Mouse (Mus musculus): Measurements from ENCODE around the gene Aspa.
"Not testable (repeated sequence)": the region's sequence is repeated elsewhere in the genome, so short reads cannot be mapped to it uniquely, and the experiment has no call there.

Gene Aspa

DNA sequence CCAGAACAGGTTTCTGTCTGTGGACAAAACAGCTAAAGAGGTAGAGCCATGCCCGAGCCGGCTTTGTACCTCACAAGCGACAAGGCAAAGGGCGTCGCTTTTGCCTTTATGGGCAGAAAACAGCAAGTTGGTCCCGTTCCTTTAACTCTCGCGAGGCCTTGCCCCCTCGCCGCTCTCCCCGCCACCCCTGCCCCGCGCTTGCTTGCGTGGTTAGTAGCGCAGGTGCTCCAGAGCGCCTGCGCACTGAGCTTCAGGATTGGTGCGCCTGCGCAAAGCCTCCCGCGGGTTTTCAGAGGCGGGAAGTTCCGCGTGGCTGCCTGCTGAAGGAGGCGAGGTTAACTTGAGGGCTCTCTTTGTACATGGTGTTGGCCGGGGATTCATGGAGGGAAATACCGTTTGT lies at the start of gene Aspa, which contains the start of the genes Gm49340 and Spata22:
TSS of gene Aspa (minus strand) at position 155 of the 400 bp plus-strand sequence.
TSS of gene Gm49340 (plus strand) at position 300 of the 400 bp plus-strand sequence.
TSS of gene Spata22 (plus strand) at position 300 of the 400 bp plus-strand sequence.
- DNase-seq (ENCODE audit: low spot score): no peak

DNA sequence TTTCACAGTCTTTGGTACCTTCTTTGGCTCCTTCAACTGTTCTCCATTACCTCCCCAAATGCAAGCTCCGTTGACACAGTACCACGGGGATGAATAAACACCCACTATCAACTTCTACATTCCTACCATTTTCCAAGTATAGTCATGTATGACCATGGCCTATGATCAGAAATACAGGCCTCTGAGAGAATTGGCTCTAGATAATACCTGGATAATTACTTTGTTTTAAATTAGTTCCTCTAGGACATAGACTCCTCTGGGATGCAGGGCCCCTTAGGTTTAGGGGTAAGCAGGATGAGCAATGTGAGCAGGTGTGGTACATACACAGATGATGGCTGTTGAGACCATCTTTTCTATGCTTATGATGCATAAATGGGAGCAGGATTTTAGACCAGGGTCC lies 41.5 kb upstream of the Aspa start, which contains the start of gene Olfr376:
TSS of gene Olfr376 (plus strand) at position 301 of the 400 bp plus-strand sequence.
- DNase-seq (ENCODE audit: low spot score): no peak

DNA sequence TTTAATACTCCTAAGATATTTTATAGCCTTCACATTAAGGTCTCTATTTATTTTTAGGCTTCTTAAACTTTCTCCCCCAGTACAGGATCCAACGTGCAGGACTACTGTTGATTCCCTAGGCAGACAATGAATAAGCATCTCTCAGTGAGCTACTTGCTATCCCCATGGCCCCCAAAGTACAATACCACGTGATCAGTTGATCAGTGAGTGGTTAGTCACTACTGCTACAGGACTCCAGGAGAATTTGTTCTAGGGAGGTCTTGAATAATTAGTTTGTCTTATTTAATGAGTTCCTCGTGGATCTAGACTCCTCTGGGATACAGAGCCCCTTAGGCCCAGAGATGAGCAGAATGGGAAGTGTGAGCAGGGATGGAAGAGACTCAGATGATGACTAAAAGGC lies 21.1 kb upstream of the Aspa start, which contains the start of gene Olfr20:
TSS of gene Olfr20 (plus strand) at position 301 of the 400 bp plus-strand sequence.
- no peak for DNase-seq (ENCODE audit: low spot score)

DNA sequence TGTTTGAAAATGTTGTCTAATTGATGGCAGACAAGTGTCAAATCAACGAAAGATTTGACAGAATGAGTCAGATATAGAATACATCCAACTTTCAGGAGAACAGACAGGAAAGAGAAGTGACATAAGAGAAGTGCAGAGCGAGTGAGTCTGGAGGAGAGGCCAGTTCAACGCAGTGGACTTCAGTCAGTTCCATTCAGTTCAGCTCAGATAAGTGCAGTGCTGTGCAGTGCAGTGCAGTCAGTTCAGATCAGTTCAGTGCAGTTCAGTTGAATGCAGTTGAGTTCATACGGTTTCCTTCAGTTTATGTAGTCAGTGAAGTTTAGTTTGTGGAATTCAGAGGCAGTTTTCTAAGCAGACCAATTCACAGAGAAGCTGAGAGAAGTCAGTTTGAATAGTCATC lies 7.5 kb upstream of the Aspa start:
- no peak for DNase-seq (ENCODE audit: low spot score)

DNA sequence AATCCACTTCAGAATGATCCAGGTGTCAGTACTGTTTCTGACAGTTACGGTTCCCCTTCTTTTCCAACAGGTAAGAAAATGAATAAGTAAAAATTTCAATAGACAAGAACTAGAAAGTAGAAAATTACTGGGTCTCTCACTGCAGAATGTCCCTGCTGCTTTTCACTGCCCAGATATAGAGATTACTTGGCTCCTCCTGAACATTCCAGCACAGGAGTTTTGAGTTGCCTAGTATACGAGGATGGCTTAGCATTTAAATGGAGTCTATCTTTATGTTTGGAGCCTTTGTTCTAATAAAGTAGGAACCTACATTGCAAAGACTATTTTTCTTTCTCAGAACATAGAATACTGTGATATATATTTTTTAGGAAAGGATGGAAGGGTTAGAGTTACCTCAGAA lies 4.0 kb upstream of the Aspa start:
- no peak for DNase-seq (ENCODE audit: low spot score)

DNA sequence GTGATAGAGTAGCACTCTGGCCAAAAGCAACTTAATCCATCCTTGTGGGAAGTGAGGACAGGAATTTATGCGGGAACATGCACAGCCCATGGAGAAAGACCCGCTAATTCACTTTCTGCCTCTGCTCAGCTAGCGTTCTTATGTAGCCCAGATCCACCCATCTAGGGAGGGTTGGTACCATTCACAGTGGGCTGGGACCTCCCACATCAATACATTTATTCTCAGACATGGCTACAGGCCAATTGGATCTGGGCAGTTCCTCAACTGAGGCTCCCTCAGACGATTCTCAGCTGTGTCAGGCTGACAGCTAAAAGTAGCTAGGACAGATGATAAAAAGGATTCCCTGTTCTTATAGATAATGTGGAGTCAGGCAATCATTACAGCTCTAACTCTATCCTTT lies 2.0 kb downstream of the Aspa start:
- DNase-seq (ENCODE audit: low spot score): no peak

DNA sequence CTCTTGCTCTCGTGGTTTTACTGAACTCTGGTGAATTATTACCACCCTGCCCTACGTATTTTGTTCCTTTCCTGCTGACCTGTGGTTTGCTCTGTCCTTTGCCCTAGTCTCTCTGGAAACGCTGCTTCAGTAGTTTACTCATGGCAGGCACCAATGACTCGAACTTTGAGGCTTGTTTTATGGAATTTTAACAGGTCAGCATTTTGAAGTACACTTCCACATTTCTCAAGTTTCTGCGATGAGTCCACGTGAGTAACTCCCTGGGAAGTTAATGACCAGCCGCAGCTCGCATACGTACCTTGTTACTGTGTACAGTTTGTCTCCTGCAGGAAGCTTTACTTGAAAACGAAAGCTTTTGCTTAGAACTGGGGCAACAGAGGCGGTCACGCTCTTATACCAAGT lies 2.9 kb downstream of the Aspa start:
- peak; percentile 20 for DNase-seq (ENCODE audit: low spot score)

DNA sequence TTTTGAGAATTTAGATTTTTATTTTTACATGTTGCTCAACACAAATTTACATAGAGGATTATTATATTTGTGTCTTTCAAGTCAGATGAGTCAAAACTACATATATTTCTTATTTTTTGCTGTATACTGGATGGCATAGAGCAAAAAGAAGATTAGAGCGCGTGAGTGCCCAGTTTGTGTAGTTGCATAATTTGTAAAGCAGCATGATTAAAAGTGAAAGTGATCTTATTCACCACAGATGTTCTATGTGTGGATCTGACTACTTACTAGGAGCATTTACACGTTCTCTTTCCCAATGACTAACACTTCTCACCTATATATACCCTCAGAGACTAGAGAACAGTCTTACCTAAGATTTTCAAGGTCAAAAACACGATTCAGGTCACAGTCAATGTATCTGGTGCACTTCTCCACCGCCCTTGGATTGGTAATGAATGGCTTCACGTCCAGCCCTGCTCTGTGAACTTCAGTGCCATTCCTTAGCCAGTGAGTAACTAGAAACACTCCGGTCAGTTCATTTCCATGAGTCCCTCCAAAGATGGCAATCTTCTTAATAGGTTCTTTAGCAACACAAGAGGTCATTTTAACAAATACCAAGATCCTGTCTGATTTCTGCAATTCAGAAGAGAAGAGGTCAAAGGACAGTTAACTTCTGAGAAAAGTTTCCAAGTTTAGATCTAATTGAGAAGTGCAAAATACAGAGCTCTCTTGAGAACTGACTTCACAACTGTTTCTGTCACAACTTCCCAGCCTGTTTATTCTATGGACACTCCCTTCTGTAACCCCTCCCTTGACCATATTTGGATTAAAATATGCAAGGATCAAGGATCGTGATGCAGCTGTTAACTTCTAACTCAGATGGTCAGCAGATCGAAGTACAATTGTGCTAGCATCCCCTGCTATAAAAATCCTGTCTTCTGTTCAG lies 5.2 kb downstream of the Aspa start:
- DNase-seq (ENCODE audit: low spot score): no peak

DNA sequence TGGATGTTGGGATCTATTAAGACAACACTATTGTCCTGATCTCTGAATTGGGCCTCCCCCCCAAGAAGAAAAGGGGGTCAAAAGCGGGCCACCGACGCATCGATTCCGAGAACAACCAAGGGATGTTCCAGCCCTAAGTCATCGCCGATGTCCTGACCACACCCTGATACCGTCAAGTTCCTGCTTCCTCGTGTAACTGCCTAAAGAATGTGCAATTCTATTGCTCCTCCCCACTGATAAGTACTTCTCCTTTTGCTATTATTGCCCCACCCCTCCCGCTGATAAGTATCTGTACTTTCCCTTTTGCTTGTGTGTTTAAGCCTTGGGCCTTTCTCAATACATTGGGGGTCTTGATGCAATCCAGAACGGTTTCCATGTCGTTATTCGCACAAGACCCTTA lies 8.3 kb downstream of the Aspa start:
- DNase-seq (ENCODE audit: low spot score): not testable (repeated sequence)

DNA sequence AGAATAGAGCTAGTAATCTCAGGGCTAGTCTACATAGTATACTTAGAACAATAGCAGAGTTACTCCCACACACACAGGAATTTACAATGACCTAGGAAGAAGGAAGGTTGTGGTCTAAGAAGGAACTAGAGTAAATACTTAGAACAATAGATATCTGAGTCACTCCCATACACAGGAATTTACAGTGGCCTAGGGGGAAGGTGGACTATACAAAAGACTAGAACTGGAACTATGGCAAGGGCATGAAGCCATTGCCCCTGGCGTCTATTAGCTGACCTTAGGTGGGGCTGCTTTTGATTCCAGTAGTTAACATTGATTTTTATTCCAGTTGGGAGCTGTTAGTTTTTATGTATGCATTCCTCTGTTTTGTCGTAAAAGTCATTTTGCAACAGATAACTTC lies 10.8 kb downstream of the Aspa start:
- not testable (repeated sequence) for DNase-seq (ENCODE audit: low spot score)

DNA sequence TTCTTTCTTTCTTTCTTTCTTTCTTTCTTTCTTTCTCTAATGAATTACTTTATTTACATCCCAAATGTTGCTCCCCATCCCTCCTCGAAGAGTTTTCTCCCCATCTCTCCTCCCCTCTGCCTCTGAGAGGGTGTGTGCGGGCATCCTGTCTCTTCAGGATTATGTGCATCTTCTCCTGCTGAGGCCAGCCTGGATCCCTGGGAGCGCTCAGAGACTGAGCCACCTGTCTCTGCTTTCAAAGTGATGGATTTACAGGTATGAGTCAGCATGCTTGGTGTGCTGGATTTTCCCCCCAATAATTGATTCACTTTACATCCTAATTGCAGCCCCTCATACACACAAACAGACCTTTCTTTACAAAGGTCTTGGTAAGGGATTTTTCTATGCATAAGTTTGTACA lies 13.4 kb downstream of the Aspa start:
- DNase-seq (ENCODE audit: low spot score): no peak

DNA sequence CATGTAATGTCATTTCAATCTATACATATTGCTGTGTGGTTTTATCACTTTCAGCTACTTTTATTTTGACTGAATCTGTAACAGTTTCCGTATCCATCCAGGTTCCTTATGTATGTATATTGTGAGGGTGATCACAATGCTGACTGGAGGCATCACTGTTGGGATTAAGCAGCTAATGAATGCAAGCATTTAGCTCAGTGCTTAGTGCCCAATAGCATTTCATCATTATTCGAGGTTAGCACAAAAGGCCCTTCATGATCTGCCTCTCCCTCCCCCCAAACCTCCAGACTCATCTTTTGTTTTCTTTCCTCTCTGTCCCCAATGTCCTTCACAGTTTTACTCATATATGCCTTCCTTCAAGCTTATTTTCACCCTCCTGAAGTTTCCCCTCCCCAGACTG lies 26.3 kb downstream of the Aspa start:
- no peak for DNase-seq (ENCODE audit: low spot score)

DNA sequence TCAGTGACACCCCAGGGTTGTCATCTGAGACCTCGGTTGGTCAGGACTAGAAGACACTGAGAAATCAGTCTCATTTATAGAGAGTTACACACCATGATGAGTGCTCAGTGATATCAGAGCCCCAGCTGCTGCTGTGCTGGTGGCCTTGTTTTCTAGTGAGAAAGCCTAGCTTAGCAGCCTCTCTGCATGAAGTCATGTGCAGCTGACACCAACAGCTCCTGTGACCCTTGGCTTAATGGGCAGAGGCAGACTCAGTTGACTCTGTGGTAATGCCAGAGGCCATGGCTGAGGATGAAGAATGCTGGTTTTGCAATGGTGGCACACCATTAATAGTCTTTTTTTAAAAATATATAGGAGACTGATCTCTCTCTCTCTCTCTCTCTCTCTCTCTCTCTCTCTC lies 39.8 kb downstream of the Aspa start:
- DNase-seq (ENCODE audit: low spot score): no peak

DNA sequence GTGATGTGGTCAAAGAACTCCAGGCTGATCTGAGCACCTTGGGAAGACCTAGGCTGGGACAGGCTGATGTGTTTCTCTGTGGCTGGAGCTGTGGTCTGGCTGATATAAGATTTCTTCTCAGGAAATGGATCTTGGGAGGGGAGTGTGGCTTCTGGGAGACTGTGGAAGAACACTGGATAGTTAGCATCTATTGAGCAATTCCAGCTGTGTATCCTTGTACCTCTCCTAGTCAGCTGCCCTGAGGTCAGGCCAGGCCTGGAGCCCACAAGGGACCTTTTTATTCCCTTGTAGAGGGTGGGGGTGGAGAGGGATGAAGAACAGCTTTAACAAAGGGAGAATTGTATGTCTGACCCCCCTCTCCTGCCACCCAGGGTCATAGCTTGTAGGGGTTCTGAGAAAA lies 45.0 kb downstream of the Aspa start:
- DNase-seq (ENCODE audit: low spot score): no peak

DNA sequence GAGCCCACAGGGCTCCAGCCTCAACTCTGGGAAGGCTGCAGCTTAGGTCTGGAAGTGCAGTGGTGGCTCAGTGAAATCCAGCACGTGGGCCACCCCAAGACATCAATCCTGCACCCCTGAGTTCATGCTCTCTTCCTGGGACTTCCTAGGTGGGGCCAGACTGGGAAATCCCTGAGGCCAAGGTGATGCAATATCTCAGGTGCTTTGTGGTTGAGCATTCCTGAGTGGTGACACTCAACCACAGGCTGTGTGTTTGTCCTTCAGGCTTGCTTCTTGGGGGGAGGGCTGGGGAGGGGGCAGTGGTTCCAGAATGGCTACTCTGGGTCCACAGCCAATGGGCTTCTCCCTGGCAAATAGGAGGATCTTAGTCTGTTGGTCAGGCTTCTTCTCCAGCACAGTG lies 45.5 kb downstream of the Aspa start:
- DNase-seq (ENCODE audit: low spot score): no peak

DNA sequence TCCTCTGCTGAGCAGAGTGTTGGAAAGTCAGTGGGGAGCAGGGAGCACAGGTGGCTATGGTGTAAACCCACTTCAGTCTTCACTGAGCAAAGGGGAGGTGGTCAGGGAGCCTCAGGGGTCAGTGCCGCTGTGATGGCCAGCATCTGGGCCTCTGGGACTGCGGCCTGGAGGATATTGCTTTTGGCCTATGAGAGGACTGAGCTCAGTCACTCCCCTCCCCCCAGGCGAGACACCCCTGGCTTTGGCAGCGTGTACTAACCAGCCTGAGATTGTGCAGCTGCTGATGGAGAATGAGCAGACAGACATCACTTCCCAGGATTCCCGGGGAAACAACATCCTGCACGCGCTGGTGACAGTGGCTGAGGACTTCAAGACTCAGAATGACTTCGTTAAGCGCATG lies 46.0 kb downstream of the Aspa start:
- peak; percentile 10 for DNase-seq (ENCODE audit: low spot score)

DNA sequence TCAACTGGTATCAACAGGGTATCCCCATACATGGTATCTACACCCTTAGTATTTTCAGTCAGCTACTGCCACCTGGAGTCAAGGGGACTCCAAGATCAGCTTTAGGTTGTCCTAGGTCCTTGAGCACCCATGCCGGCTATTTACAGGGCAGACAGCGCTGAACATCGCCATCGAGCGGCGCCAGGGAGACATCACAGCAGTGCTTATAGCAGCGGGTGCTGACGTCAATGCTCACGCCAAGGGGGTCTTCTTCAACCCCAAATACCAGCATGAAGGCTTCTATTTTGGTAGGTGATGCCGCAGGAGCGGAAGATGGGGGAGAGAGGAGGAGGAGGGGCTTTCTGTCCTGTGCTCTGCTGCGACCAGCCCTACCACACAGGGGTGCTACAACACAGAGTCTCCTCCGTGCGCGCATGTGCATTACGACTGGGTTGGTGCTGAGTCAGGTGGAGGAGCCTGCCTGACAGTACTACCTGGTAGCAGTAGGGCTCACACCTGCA lies 47.8 kb downstream of the Aspa start:
- DNase-seq (ENCODE audit: low spot score): peak; percentile 72

DNA sequence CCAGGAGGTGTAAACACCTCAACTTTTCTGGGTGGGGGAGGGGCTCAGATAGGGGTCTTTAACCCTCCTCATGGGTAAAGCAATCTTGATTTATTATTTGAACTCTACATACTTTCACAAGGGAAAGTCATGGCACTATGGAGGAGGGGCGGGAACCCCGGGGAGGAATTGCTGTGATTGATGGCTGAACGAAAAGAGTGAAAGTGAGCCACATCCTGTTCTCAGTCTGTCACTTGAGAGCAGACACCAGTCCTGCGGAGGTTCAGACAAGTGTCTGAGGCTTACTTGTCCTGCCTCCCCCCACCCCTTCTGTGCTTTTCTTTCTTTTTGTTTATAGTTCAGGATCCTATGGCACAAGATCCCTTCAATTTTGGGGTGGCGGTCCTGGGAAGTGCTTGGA lies 48.7 kb downstream of the Aspa start:
- DNase-seq (ENCODE audit: low spot score): no peak

DNA sequence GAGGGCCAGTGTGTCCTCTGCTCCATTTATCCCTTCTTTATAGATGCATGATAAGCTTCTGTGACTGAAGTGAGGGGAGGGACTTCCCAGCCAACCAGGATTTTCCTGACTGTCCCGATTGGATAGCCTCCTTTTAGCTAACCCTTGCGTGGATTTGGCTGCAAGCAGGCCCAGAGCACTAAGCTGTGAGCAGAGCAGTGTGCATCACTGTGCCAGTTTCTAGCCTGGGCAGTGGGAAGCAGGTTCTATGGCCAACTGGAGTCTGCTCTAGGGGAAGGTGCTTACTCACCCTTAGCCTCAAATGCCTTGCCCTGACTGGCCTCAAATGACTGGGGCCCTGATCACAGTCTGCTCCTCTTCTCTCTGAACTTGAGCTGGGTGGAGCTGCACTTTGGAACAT lies 54.6 kb downstream of the Aspa start:
- DNase-seq (ENCODE audit: low spot score): no peak

DNA sequence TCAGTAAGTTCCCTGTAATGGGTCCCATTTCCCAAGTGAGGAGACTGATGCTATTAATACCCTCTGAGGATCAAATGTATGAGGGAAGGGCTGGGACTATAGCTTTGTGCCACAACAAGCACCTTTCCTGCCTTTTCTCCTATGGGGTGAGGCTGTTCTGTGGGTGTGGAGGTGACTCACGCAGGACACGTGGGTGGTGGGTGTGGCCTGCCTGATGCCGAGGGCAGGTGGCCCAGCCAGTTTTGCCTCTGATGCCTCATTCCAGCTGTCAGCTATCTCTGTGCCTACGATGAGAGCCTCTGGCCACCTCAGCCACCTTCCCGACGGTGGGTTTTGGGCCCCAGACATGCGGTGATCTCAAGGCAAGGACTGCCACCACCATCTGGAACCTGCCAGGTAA lies 62.1 kb downstream of the Aspa start, which contains the start of gene Trpv3:
TSS of gene Trpv3 (plus strand) at position 122 of the 400 bp plus-strand sequence.
- peak; percentile 71 for DNase-seq (ENCODE audit: low spot score)

DNA sequence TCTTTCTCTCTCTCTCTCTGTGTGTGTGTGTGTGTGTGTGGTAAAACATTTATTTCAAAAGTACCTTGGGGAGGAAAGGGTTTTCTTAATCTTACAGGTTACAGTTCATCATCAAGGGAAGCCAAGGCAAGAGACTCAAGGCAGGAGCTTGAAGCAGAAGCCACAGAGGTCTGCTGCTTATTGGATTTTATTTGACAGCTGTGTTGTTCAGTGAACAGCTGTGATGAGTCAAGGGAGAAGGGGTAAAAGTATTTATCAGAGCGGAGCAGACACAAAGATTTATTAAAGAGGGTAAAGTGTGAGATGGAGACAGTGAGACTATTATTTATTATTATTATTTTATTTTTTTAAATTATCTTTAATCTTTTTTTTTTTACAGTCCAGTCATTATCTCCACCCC lies 68.0 kb downstream of the Aspa start:
- DNase-seq (ENCODE audit: low spot score): no peak

DNA sequence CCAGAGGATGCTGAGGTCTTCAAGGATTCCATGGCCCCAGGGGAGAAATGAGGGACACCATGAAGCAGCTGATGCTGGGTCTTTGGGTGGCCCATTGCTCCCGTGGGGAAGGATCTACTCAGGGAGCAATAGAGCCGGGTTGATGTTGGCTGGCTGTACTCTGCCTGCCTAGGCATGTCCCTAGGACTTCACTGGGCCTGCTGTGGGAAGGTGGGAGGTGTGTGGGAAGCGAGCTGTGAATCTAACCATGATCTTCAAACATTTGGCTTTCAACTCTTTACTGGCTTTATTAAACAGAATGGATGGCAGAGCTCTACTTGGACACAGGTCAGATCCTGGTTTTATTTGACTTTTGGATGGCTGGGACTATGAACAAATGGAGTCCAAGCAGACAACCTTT lies 68.9 kb downstream of the Aspa start:
- DNase-seq (ENCODE audit: low spot score): no peak

DNA sequence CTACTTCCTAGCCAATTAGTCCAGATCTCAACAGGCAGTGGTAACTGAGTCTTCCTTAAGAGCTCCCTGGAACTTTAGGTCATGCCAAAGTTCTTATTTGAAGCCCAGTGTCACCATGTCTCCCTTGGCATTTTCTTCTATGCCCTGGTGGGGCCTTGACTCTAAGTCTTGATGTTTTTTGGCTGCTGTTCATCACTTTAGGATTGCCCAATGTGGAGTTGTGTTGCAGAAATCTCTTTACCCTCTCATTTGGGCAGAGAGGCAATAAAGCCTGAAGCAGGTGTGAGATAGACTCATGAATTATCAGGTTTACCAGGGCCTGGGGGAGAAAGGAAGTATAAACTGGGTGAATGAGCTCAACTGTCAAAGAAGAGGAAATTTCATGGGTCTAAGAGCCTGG lies 70.7 kb downstream of the Aspa start:
- DNase-seq (ENCODE audit: low spot score): no peak

Data from urinary bladder, postnatal 14 days (tissue).